Mouse (Mus musculus): ENCODE measurements around the gene Artn. TPM values are rescaled to one million over a fixed set of nuclear protein-coding genes. Genes with fewer than 3 reads are reported as not detected.

Gene Artn
- 1.2 and 1.8 TPM in 2 replicates for polyA plus RNA-seq (2012; rRNA removed)

- 2% methylated on average over 33 of the region's 33 CpGs for WGBS
- Histone ChIP-seq H3K27ac (ENCODE audit: insufficient read depth, low read depth, low read length) (peak within 1 kb of the TSS; percentile 58; the same call in 1 of the 2 replicates), H3K4me3 (ENCODE audit: insufficient read depth, low read depth, low read length) (peak within 1 kb of the TSS; percentile 50), H3K36me3 (ENCODE audit: control insufficient read depth, insufficient read depth, low read length) (no peaks in the 10 kb centered on the region), H3K4me1 (ENCODE audit: control insufficient read depth, insufficient read depth, low read length) (peaks cover 5% of the 10 kb centered on the region; the same call in 1 of the 2 replicates), H3K27me3 (replicated peaks; ENCODE audit: control insufficient read depth, insufficient read depth, low read length) (no peaks in the 10 kb centered on the region)
- DNase-seq, result peak; percentile 72
- TF ChIP-seq POLR2A (IDR thresholded peaks at IDR 0.05; ENCODE audit: low read depth, low read length) (no peak), CTCF (conservative IDR thresholded peaks at IDR 0.05; ENCODE audit: insufficient read depth, insufficient read length, low read depth, low read length) (no peak)
Measured at GRCm38 (mm10) chr4:117929391-117929881, at the start of gene Artn. TSS of gene Artn (minus strand) at chr4:117929763.

- Histone ChIP-seq H3K36me3 (ENCODE audit: control insufficient read depth, insufficient read depth, low read length) (no peaks in the 10 kb centered on the region), H3K27me3 (replicated peaks; ENCODE audit: control insufficient read depth, insufficient read depth, low read length) (no peaks in the 10 kb centered on the region), H3K4me3 (ENCODE audit: insufficient read depth, low read depth, low read length) (no peak overlapping the region), H3K4me1 (ENCODE audit: control insufficient read depth, insufficient read depth, low read length) (no peaks in the 10 kb centered on the region), H3K27ac (ENCODE audit: insufficient read depth, low read depth, low read length) (no peak overlapping the region)
- DNase-seq, result no peak
- TF ChIP-seq POLR2A (IDR thresholded peaks at IDR 0.05; ENCODE audit: low read depth, low read length) (no peak), CTCF (conservative IDR thresholded peaks at IDR 0.05; ENCODE audit: insufficient read depth, insufficient read length, low read depth, low read length) (no peak)
- 88% methylated on average over 4 of the region's 4 CpGs for WGBS
Measured at GRCm38 (mm10) chr4:117979181-117979580, 49.6 kb upstream of the Artn start.

GRCm38 (mm10) chr4:117978282-117978681 lies 48.7 kb upstream of the Artn start:
- no peaks in the 10 kb centered on the region for H3K27me3 ChIP-seq (replicated peaks; ENCODE audit: control insufficient read depth, insufficient read depth, low read length)
- no peaks in the 10 kb centered on the region for H3K36me3 ChIP-seq (ENCODE audit: control insufficient read depth, insufficient read depth, low read length)
- no peak for DNase-seq
- H3K4me3 ChIP-seq (ENCODE audit: insufficient read depth, low read depth, low read length), result no peak overlapping the region
- no peaks in the 10 kb centered on the region for H3K4me1 ChIP-seq (ENCODE audit: control insufficient read depth, insufficient read depth, low read length)
- H3K27ac ChIP-seq (ENCODE audit: insufficient read depth, low read depth, low read length), result no peak overlapping the region
- no peak for TF ChIP-seq CTCF (conservative IDR thresholded peaks at IDR 0.05; ENCODE audit: insufficient read depth, insufficient read length, low read depth, low read length)
- 86% methylated on average over 9 of the region's 9 CpGs for WGBS

- Histone ChIP-seq H3K4me3 (ENCODE audit: insufficient read depth, low read depth, low read length) (no peak overlapping the region), H3K36me3 (ENCODE audit: control insufficient read depth, insufficient read depth, low read length) (no peaks in the 10 kb centered on the region), H3K27me3 (replicated peaks; ENCODE audit: control insufficient read depth, insufficient read depth, low read length) (no peaks in the 10 kb centered on the region), H3K4me1 (ENCODE audit: control insufficient read depth, insufficient read depth, low read length) (no peaks in the 10 kb centered on the region), H3K27ac (ENCODE audit: insufficient read depth, low read depth, low read length) (no peak overlapping the region)
- 66% methylated on average over 11 of the region's 11 CpGs for WGBS
- TF ChIP-seq CTCF (conservative IDR thresholded peaks at IDR 0.05; ENCODE audit: insufficient read depth, insufficient read length, low read depth, low read length) (no peak), POLR2A (IDR thresholded peaks at IDR 0.05; ENCODE audit: low read depth, low read length) (no peak)
- no peak for DNase-seq
Measured at GRCm38 (mm10) chr4:117977841-117978240, 48.3 kb upstream of the Artn start.

GRCm38 (mm10) chr4:117977371-117977770 lies 47.8 kb upstream of the Artn start:
- no peaks in the 10 kb centered on the region for H3K4me1 ChIP-seq (ENCODE audit: control insufficient read depth, insufficient read depth, low read length)
- H3K27me3 ChIP-seq (replicated peaks; ENCODE audit: control insufficient read depth, insufficient read depth, low read length), result no peaks in the 10 kb centered on the region
- no peak for TF ChIP-seq CTCF (conservative IDR thresholded peaks at IDR 0.05; ENCODE audit: insufficient read depth, insufficient read length, low read depth, low read length)
- TF ChIP-seq POLR2A (IDR thresholded peaks at IDR 0.05; ENCODE audit: low read depth, low read length), result no peak
- H3K36me3 ChIP-seq (ENCODE audit: control insufficient read depth, insufficient read depth, low read length), result no peaks in the 10 kb centered on the region
- no peak overlapping the region for H3K27ac ChIP-seq (ENCODE audit: insufficient read depth, low read depth, low read length)
- H3K4me3 ChIP-seq (ENCODE audit: insufficient read depth, low read depth, low read length), result no peak overlapping the region
- 82% methylated on average over 9 of the region's 9 CpGs for WGBS
- no peak for DNase-seq

- no peak overlapping the region for H3K4me3 ChIP-seq (ENCODE audit: insufficient read depth, low read depth, low read length)
- TF ChIP-seq CTCF (conservative IDR thresholded peaks at IDR 0.05; ENCODE audit: insufficient read depth, insufficient read length, low read depth, low read length) (no peak), POLR2A (IDR thresholded peaks at IDR 0.05; ENCODE audit: low read depth, low read length) (no peak)
- 76% methylated on average over 1 of the region's 1 CpGs for WGBS
- H3K36me3 ChIP-seq (ENCODE audit: control insufficient read depth, insufficient read depth, low read length), result no peaks in the 10 kb centered on the region
- no peaks in the 10 kb centered on the region for H3K27me3 ChIP-seq (replicated peaks; ENCODE audit: control insufficient read depth, insufficient read depth, low read length)
- DNase-seq, result no peak
- no peaks in the 10 kb centered on the region for H3K4me1 ChIP-seq (ENCODE audit: control insufficient read depth, insufficient read depth, low read length)
- H3K27ac ChIP-seq (ENCODE audit: insufficient read depth, low read depth, low read length), result no peak overlapping the region
Measured at GRCm38 (mm10) chr4:117975820-117976219, 46.3 kb upstream of the Artn start.

GRCm38 (mm10) chr4:117974719-117975118 lies 45.2 kb upstream of the Artn start:
- no peak for DNase-seq

More at GRCm38 (mm10) chr4:117974719-117975118, 45.2 kb upstream of the Artn start:
- H3K27me3 ChIP-seq (replicated peaks; ENCODE audit: control insufficient read depth, insufficient read depth, low read length), result no peaks in the 10 kb centered on the region
- H3K36me3 ChIP-seq (ENCODE audit: control insufficient read depth, insufficient read depth, low read length), result no peaks in the 10 kb centered on the region
- 79% methylated on average over 5 of the region's 5 CpGs for WGBS
- H3K27ac ChIP-seq (ENCODE audit: insufficient read depth, low read depth, low read length), result no peak overlapping the region
- no peaks in the 10 kb centered on the region for H3K4me1 ChIP-seq (ENCODE audit: control insufficient read depth, insufficient read depth, low read length)
- H3K4me3 ChIP-seq (ENCODE audit: insufficient read depth, low read depth, low read length), result no peak overlapping the region
- no peak for TF ChIP-seq POLR2A (IDR thresholded peaks at IDR 0.05; ENCODE audit: low read depth, low read length)
- no peak for TF ChIP-seq CTCF (conservative IDR thresholded peaks at IDR 0.05; ENCODE audit: insufficient read depth, insufficient read length, low read depth, low read length)
